Comparison of ENCODE assay signal across 12 mouse cellular contexts in genomic region chr5:92982673-92983072, GRCm38 (mm10).
DNase-seq lines count a peak whose midpoint lies in the region; ATAC-seq and TF ChIP-seq lines count a peak whose summit lies in the region.
"Had no signal": no experiment of that assay in that cellular context is flagged by ENCODE, and none has a peak within 500 bp of the region (broad histone marks: within the 10 kb centered on the region; RNA-seq: fewer than 3 reads in every experiment).

No protein-coding gene starts in this region.

- no peaks in the 10 kb centered on the region for H3K4me1 ChIP-seq in kidney, postnatal 0 days (replicated peaks; ENCODE audit: insufficient read depth, low read length)
- H3K4me1 ChIP-seq: midbrain, embryonic 12.5 days had no signal

- ATAC-seq in kidney, postnatal 0 days (replicated peaks; ENCODE audit: low FRiP score, low read depth) = no peak

- peak; percentile 47 for DNase-seq in adrenal gland, postnatal 14 days
- DNase-seq in adrenal gland, postnatal 4 days (ENCODE audit: low spot score in 2 of 2) = no peak
- DNase-seq in kidney, postnatal 0 days (ENCODE audit: low spot score) = no peak
- no peak for DNase-seq in kidney, postnatal 14 days
- DNase-seq in thymus, postnatal 14 days = peak; percentile 29
- no peak for DNase-seq in thymus, postnatal 10 days (ENCODE audit: low spot score in 2 of 2)
- peak; percentile 36 for DNase-seq in splenic B cell, adult 2 months (ENCODE audit: low read depth, low spot score)
- DNase-seq in ovary, postnatal 36 days (ENCODE audit: low spot score) = no peak
- DNase-seq: spleen, adult 18-20 months had no signal

- H3K36me3 ChIP-seq in kidney, postnatal 0 days (ENCODE audit: insufficient read depth, low read length) = no peaks in the 10 kb centered on the region
- no peaks in the 10 kb centered on the region for H3K36me3 ChIP-seq in splenic B cell, adult 2 months (ENCODE audit: control insufficient read depth, insufficient read depth, low read length, poor library complexity, severe bottlenecking)
- H3K36me3 ChIP-seq: hindbrain, embryonic 10.5 days; limb, embryonic 13.5 days; midbrain, embryonic 12.5 days had no signal

- H3K27me3 ChIP-seq in kidney, postnatal 0 days (ENCODE audit: insufficient read depth, low read length) = no peaks in the 10 kb centered on the region
- no peaks in the 10 kb centered on the region for H3K27me3 ChIP-seq in splenic B cell, adult 2 months (ENCODE audit: control insufficient read depth, insufficient read depth, low read length, poor library complexity, severe bottlenecking)
- H3K27me3 ChIP-seq: limb, embryonic 13.5 days; midbrain, embryonic 12.5 days had no signal

- TF ChIP-seq CTCF in kidney, postnatal 0 days (IDR thresholded peaks at IDR 0.05; ENCODE audit: low read depth) = peak; percentile 55

- no peaks in the 10 kb centered on the region for H3K9me3 ChIP-seq in kidney, postnatal 0 days (replicated peaks; ENCODE audit: low read length)
- H3K9me3 ChIP-seq: limb, embryonic 13.5 days; midbrain, embryonic 12.5 days had no signal

- H3K27ac ChIP-seq in kidney, postnatal 0 days = no peak overlapping the region
- H3K27ac ChIP-seq: hindbrain, embryonic 10.5 days; limb, embryonic 13.5 days; midbrain, embryonic 12.5 days had no signal

- no peak overlapping the region for H3K4me3 ChIP-seq in kidney, postnatal 0 days (replicated peaks; ENCODE audit: low read depth, low read length)
- H3K4me3 ChIP-seq: hindbrain, embryonic 10.5 days; limb, embryonic 13.5 days; midbrain, embryonic 12.5 days had no signal

- no peak overlapping the region for H3K9ac ChIP-seq in kidney, postnatal 0 days (ENCODE audit: low read depth, low read length)
- H3K9ac ChIP-seq: limb, embryonic 13.5 days; midbrain, embryonic 12.5 days had no signal

- H3K4me2 ChIP-seq in kidney, postnatal 0 days (ENCODE audit: low read length) = no peak overlapping the region
- H3K4me2 ChIP-seq: limb, embryonic 13.5 days; midbrain, embryonic 12.5 days had no signal

Comparison
In these comparisons a context has a peak if more than half of its experiments do, and no peak if none do; other contexts are left out.
1. DNase-seq: peak in adrenal gland, postnatal 14 days (single experiment), thymus, postnatal 14 days (single experiment) and splenic B cell, adult 2 months (single experiment); none in adrenal gland, postnatal 4 days (0 of 2), kidney, postnatal 0 days (single experiment), kidney, postnatal 14 days (single experiment), thymus, postnatal 10 days (0 of 2) and ovary, postnatal 36 days (single experiment).